Mouse (Mus musculus): ENCODE measurements at regions not wholly inside any gene's neighbourhood (a gene's known extent, or its start where the extent isn't known, plus 50 kb on each side); places are given as distances from the start of the nearest gene placed in this dataset.
A peak's percentile ranks its signal among the peaks of the same experiment; 100 is the strongest.
"Not testable (repeated sequence)": the region's sequence is repeated elsewhere in the genome, so short reads cannot be mapped to it uniquely, and the experiment has no call there.

DNA sequence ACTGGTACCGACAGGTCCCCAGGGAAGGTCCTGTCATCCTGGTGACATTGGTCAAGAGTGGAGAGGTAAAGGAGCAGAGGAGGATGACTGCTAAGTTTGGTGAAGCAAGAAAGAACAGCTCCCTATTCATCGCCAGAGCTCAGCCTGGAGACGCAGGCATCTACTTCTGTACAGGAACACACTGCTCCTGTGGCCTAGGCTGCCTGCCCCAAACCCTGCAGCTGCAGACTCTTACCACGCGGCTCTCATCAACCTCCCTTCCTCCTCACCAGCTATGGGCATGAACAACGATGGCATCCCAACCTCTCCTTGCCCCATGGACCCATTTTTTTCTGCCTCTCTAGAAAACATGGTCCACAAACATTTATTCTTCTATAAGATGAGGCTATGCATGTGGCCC, 422.3 kb downstream of the Dad1 start:
- H3K4me1 ChIP-seq, result no peaks in the 10 kb centered on the region
- H3K4me2 ChIP-seq (replicated peaks), result no peak overlapping the region
- H3K36me3 ChIP-seq, result no peaks in the 10 kb centered on the region
- no peaks in the 10 kb centered on the region for H3K9me3 ChIP-seq
- no peak overlapping the region for H3K27ac ChIP-seq
- no peak overlapping the region for H3K4me3 ChIP-seq
- H3K27me3 ChIP-seq, result no peaks in the 10 kb centered on the region
- no peak for ATAC-seq (ENCODE audit: insufficient number of reproducible peaks, insufficient read depth, low FRiP score, low TSS enrichment)
- 83% methylated on average over 6 of the region's 6 CpGs for WGBS
- H3K9ac ChIP-seq, result no peak overlapping the region

DNA sequence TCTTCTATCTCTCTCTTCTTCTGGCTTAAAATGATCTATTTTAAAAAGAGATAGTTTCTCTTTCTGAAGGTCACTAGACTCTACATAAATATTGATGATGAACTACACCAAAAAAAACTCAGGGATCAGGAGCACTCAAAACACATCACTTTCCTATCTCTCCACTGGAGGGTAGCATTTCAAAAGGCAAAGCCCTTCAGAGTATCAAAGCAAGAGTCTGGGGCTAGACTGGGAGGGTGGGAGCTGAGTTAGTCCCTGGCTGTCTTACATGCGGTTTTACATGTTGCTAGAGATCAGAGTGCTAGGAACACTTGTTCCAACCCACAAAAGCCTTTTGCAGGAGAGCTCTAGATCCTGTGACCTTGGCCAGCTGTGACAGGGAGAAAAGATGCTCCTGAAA, 423.2 kb downstream of the Dad1 start:
- no peak overlapping the region for H3K27ac ChIP-seq
- no peak for ATAC-seq (ENCODE audit: insufficient number of reproducible peaks, insufficient read depth, low FRiP score, low TSS enrichment)

DNA sequence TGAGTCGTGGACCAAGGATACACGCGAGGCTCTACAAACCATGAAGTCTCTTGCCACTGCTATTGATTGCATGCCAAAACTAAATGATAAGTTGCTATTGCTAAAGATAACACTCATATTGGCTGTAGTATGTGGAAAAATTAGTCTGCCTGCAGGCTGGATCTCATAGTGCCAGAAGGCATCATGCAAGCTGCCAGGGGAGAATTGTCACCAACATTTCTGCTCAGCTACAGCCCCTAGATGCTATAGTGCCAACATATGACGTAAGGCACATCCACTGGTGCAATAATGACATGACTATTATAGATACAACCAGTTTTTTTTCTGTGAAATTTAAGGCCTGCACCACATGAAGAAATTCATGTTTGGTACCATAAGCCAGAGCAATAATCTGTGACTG, 427.1 kb downstream of the Dad1 start:
- Histone ChIP-seq H3K9ac (no peak overlapping the region), H3K4me2 (replicated peaks) (no peak overlapping the region), H3K27me3 (no peaks in the 10 kb centered on the region), H3K9me3 (no peaks in the 10 kb centered on the region), H3K36me3 (no peaks in the 10 kb centered on the region), H3K27ac (no peak overlapping the region), H3K4me1 (no peaks in the 10 kb centered on the region), H3K4me3 (no peak overlapping the region)
- WGBS, result 94% methylated on average over 4 of the region's 4 CpGs
- ATAC-seq (ENCODE audit: insufficient number of reproducible peaks, insufficient read depth, low FRiP score, low TSS enrichment), result no peak

More for the DNA sequence above, 423.2 kb downstream of the Dad1 start:
- no peak overlapping the region for H3K4me3 ChIP-seq
- WGBS, result 56% methylated on average over 1 of the region's 1 CpGs
- H3K4me2 ChIP-seq (replicated peaks), result no peak overlapping the region
- H3K36me3 ChIP-seq, result no peaks in the 10 kb centered on the region
- H3K27me3 ChIP-seq, result no peaks in the 10 kb centered on the region
- H3K4me1 ChIP-seq, result no peaks in the 10 kb centered on the region
- no peak overlapping the region for H3K9ac ChIP-seq
- H3K9me3 ChIP-seq, result no peaks in the 10 kb centered on the region

DNA sequence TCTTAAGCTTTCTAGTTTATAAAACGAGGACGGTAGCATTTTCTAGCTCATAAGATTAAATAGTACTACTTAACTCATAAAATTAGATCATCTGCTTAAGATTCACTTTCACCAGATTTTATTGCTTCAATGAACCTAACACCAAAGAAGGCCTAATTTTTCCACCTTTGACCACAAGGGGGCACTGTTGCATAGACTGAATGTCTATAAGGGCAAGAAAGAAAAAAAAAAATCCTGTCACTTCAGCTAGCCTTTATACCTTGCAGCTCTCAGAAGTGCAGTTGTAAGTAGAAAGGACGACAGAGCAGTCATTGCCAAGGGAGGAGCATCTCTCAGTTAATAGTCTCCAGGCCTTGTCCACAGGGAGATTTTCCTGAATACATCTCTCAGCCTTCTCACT, 447.7 kb downstream of the Dad1 start:
- ATAC-seq (ENCODE audit: insufficient number of reproducible peaks, insufficient read depth, low FRiP score, low TSS enrichment), result no peak
- Histone ChIP-seq H3K36me3 (no peaks in the 10 kb centered on the region), H3K4me3 (no peak overlapping the region), H3K4me1 (no peaks in the 10 kb centered on the region), H3K4me2 (replicated peaks) (no peak overlapping the region), H3K9ac (no peak overlapping the region), H3K27me3 (no peaks in the 10 kb centered on the region), H3K9me3 (no peaks in the 10 kb centered on the region), H3K27ac (no peak overlapping the region)
- whole genome bisulfite sequencing, result 14% methylated on average over 3 of the region's 3 CpGs

DNA sequence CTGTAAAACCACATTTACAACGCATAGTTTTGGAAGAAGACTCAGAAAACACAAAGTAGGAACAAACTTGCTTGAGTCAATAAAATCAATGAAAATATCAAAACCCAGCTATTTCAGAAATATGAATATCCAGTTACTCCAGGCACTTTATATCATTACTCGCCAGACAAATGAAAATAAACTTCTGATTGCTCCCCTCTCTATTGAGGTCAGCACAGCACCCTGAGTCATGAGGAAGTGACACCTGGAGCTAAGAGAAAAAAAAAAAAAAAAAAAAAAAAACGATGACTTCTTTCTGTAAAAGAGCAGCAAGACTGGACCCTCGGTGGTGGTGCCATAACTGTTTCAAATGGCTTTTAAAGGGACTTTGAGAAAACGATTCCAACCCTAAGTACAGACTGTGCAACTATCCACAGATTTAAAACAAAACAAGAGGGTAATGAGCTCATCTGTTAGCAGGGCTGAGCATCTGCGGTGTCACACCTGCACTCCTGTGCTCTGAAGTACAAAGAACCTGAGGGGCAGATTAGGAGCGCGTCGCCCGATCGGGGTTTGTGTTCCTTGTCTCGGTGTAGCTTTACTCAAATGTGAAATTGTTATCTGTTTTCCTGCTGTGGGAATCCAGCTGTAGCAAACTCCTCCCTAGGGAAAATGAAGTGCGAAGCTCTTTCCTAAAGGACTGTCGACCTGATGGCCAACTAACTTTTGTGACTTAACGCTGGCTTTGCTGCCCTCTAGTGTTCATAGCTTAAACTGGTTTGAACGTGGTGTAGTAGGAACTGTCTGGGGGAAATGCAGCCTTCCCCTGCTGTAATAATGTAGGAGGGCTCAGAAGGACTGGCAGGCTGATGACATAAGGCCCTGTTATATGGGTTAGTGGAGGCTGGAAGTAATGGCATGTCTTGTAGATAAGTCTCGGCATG, 449.9 kb downstream of the Dad1 start:
- no peak overlapping the region for H3K4me3 ChIP-seq
- H3K9me3 ChIP-seq, result no peaks in the 10 kb centered on the region
- H3K27me3 ChIP-seq, result no peaks in the 10 kb centered on the region
- no peaks in the 10 kb centered on the region for H3K4me1 ChIP-seq
- ATAC-seq (ENCODE audit: insufficient number of reproducible peaks, insufficient read depth, low FRiP score, low TSS enrichment), result peak; percentile 47; the same call in 1 of the 2 replicates
- H3K4me2 ChIP-seq (replicated peaks), result peak overlapping the region; percentile 42
- H3K27ac ChIP-seq, result no peak overlapping the region
- H3K9ac ChIP-seq, result no peak overlapping the region
- H3K36me3 ChIP-seq, result no peaks in the 10 kb centered on the region
- WGBS, result 25% methylated on average over 17 of the region's 17 CpGs

DNA sequence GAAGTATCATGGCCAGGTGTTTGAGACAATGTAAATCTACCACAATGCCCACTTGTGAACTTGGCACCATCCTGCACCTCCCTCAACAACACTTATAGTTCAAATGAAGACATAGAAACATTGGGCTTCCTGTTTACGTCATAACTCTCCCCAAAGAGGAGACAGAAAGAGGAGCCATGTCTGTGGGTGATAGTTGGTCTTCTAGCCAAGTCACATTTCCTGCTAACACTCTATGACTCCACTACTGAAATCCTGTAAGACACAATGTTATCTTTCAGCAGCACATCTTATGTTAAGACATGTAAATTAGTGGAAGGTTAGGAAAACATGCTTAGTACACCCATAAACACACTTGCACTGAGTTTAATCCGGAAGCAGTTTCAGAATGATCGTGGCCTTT, 451.4 kb downstream of the Dad1 start:
- no peaks in the 10 kb centered on the region for H3K36me3 ChIP-seq
- no peak overlapping the region for H3K4me3 ChIP-seq
- no peak for ATAC-seq (ENCODE audit: insufficient number of reproducible peaks, insufficient read depth, low FRiP score, low TSS enrichment)
- H3K27ac ChIP-seq, result no peak overlapping the region
- no peak overlapping the region for H3K4me2 ChIP-seq (replicated peaks)
- no peaks in the 10 kb centered on the region for H3K27me3 ChIP-seq
- H3K4me1 ChIP-seq, result no peaks in the 10 kb centered on the region
- no peak overlapping the region for H3K9ac ChIP-seq
- no peaks in the 10 kb centered on the region for H3K9me3 ChIP-seq
- 83% methylated on average over 3 of the region's 3 CpGs for WGBS

DNA sequence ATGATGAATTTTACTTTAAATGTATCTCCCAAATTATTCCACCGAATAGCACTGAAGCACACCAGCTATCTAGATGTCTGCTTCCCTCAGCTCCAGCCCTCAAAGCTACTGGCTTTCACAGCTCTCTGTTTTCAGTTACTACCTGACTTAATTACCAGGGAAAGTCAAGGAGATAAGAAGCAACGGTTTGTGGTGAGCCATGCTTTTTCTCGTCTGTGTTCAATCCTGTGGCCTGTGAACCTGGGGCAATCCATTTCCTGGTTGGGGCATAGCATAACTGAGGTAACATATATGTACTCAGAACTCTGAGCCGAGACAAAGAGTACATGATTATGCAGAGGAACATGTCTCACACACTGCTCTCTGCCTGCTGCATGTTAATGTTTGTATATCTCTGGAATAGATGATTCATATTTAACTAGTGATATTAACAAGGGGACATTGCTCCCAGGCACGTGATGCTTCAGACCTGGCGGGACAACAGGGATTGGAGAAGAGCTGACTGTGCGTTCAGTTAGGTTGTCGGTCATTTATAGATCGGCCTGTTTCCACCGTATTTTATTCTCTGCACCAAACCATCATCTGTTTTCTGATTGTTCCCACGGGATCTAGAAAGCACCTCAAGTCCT, 453.3 kb downstream of the Dad1 start:
- no peak for ATAC-seq (ENCODE audit: insufficient number of reproducible peaks, insufficient read depth, low FRiP score, low TSS enrichment)
- Histone ChIP-seq H3K9ac (no peak overlapping the region), H3K4me2 (replicated peaks) (no peak overlapping the region), H3K4me1 (no peaks in the 10 kb centered on the region), H3K4me3 (no peak overlapping the region), H3K27me3 (no peaks in the 10 kb centered on the region), H3K9me3 (no peaks in the 10 kb centered on the region), H3K27ac (no peak overlapping the region), H3K36me3 (no peaks in the 10 kb centered on the region)
- WGBS, result 81% methylated on average over 11 of the region's 11 CpGs

DNA sequence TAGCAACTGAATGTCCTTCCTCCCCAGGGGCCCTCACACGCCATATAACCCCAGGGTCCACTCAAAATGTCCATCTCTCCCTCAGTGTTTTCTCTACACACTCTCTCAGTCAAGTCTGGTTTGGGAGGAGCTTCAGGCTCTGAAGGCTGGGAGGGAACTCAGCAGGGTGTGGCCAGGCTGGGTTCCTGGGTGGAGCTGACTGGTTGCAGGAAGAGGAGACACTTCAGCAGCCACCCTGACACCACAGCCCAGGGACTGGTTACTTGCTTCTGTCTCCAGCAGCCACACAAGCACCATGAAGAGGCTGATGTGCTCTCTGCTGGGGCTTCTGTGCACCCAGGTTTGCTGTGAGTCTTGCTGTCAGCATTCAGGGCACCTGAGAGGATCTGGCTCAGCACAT, 458.7 kb downstream of the Dad1 start:
- H3K36me3 ChIP-seq; H3K27ac ChIP-seq; H3K4me1 ChIP-seq; ATAC-seq (ENCODE audit: insufficient number of reproducible peaks, insufficient read depth, low FRiP score, low TSS enrichment); H3K27me3 ChIP-seq; H3K9ac ChIP-seq; H3K4me3 ChIP-seq; H3K4me2 ChIP-seq (replicated peaks); H3K9me3 ChIP-seq: not testable (repeated sequence)
- WGBS, result 55% methylated on average over 1 of the region's 1 CpGs

DNA sequence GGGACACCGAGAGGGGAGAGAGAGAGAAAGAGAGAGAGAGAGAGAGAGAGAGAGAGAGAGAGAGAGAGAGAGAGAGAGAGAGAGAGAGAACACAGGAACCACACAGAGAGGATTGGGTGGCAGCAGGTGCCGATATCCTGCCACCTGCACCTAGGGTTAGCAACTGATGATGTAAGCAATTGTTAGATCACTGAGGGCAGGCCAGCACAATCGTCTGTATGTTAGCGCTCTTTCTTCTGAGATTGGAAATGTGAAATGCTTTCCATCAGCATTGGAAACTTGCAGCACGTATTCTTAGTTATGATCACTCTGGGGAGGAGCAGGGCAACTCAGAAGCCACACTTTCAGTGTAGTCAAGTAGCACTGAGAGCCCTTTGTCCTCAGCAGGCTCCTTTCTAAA, 459.4 kb downstream of the Dad1 start:
- no peak overlapping the region for H3K27ac ChIP-seq
- H3K4me1 ChIP-seq, result no peaks in the 10 kb centered on the region
- H3K27me3 ChIP-seq, result no peaks in the 10 kb centered on the region
- H3K9ac ChIP-seq, result no peak overlapping the region
- no peaks in the 10 kb centered on the region for H3K9me3 ChIP-seq
- no peaks in the 10 kb centered on the region for H3K36me3 ChIP-seq
- 74% methylated on average over 5 of the region's 5 CpGs for WGBS
- no peak for ATAC-seq (ENCODE audit: insufficient number of reproducible peaks, insufficient read depth, low FRiP score, low TSS enrichment)
- no peak overlapping the region for H3K4me2 ChIP-seq (replicated peaks)
- no peak overlapping the region for H3K4me3 ChIP-seq

DNA sequence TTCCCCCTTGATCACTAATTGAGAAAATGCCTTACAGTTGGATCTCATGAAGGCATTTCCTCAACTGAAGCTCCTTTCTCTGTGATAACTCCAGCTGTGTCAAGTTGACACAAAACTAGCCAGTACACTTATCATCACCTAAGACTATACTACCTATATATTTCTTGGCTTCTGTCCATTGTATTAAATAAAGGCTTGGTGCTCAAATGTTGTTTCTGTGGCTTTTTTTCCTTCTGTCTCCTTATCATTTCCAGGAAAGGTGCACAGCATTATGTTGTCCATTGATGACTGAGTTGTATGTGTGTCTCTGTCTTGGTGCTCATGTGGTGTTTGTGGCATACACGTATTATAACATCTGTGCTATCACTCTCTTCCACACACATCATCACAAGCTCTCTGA, 461.5 kb downstream of the Dad1 start:
- not testable (repeated sequence) for H3K4me1 ChIP-seq; ATAC-seq (ENCODE audit: insufficient number of reproducible peaks, insufficient read depth, low FRiP score, low TSS enrichment); H3K27me3 ChIP-seq; H3K36me3 ChIP-seq; H3K27ac ChIP-seq; H3K4me2 ChIP-seq (replicated peaks); H3K4me3 ChIP-seq; H3K9ac ChIP-seq; H3K9me3 ChIP-seq
- 80% methylated on average over 1 of the region's 1 CpGs for WGBS

DNA sequence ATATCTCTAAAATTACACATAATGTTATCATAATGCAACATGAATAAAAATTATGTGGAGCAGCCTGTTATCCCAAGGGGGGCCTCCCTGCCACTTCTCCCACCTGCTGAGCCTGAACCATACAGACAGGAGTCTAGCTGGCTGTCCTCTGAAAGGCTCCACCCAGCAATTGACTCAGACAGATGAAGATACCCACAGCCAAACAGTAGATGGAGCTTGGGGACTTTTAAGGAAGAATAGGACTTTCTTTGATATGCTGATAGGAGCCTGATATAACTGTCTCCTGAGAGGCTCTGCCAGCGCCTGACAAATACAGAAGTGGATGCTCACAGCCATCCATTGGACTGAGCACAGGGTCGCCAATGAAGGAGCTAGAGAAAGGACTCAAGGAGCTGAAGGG, 468.4 kb downstream of the Dad1 start:
- H3K9me3 ChIP-seq; H3K4me2 ChIP-seq (replicated peaks); H3K4me1 ChIP-seq; H3K4me3 ChIP-seq; H3K9ac ChIP-seq; H3K36me3 ChIP-seq; H3K27ac ChIP-seq; ATAC-seq (ENCODE audit: insufficient number of reproducible peaks, insufficient read depth, low FRiP score, low TSS enrichment); H3K27me3 ChIP-seq: not testable (repeated sequence)
- 86% methylated on average over 2 of the region's 2 CpGs for WGBS

DNA sequence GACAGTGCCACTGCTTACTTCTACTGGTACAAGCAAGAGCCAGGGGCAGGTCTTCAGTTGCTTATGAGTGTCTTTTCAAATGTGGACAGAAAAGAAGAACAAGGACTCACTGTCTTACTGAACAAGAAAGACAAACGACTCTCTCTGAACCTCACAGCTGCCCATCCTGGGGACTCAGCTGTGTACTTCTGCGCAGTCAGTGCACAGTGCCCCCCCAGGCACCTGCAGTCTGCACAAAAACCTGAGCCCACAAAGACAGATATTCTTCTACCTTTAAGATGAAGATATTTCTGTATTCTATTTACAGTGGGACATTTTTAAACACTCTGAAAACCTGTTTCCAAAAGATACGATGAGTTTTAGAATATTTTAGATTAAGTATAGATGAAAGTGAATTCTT, 476.5 kb downstream of the Dad1 start:
- Histone ChIP-seq H3K4me1 (no peaks in the 10 kb centered on the region), H3K9me3 (no peaks in the 10 kb centered on the region), H3K4me2 (replicated peaks) (no peak overlapping the region), H3K9ac (no peak overlapping the region), H3K36me3 (no peaks in the 10 kb centered on the region), H3K27ac (no peak overlapping the region), H3K27me3 (no peaks in the 10 kb centered on the region), H3K4me3 (no peak overlapping the region)
- 63% methylated on average over 3 of the region's 3 CpGs for WGBS
- ATAC-seq (ENCODE audit: insufficient number of reproducible peaks, insufficient read depth, low FRiP score, low TSS enrichment), result no peak

Measured in embryonic facial prominence, embryonic 12.5 days (tissue).